Mouse (Mus musculus) liver, adult 2 months (tissue): ENCODE results near the gene Gm6993. TPM values are rescaled to one million over a fixed set of nuclear protein-coding genes. Genes with fewer than 3 reads are reported as not detected.

ENCODE experiments used
- DNase-seq: peaks from one replicate; pipeline ENCODE4 v3.0.0-alpha.2; 2011; ENCODE audit warnings: low read depth, low spot score; ENCODE audit errors: extremely low read depth
- H3K27ac ChIP-seq: fragments of 200-500 bp; replicated peaks from 2 replicates; pipeline ENCODE4 v1.5.1; 2012; ENCODE audit warnings: low read depth, mild to moderate bottlenecking, control low read depth, inconsistent platforms, low read length; ENCODE audit not compliant: insufficient read depth
- H3K27me3 ChIP-seq: fragments of 200-500 bp; 2 replicates; pipeline ENCODE4 v1.6.1; 2012; ENCODE audit warnings: mild to moderate bottlenecking, moderate library complexity, low read length, inconsistent platforms; ENCODE audit not compliant: control insufficient read depth, insufficient read depth
- H3K36me3 ChIP-seq: fragments of 200-500 bp; 2 replicates; pipeline ENCODE4 v1.6.1; 2012; ENCODE audit warnings: low read length, inconsistent platforms; ENCODE audit not compliant: control insufficient read depth, insufficient read depth
- H3K4me1 ChIP-seq: fragments of 200-500 bp; 2 replicates; pipeline ENCODE4 v1.6.1; 2011; ENCODE audit warnings: low read length; ENCODE audit not compliant: control insufficient read depth, insufficient read depth
- H3K4me3 ChIP-seq: fragments of 200-500 bp; 2 replicates; pipeline ENCODE4 v1.5.1; 2011; ENCODE audit warnings: low read depth, mild to moderate bottlenecking, control low read depth, low read length, moderate library complexity; ENCODE audit not compliant: insufficient read depth
- H3K79me2 ChIP-seq: fragments of 200-500 bp; 2 replicates; pipeline ENCODE4 v1.6.1; 2012; ENCODE audit warnings: inconsistent platforms, mild to moderate bottlenecking, low read length, moderate library complexity; ENCODE audit not compliant: control insufficient read depth, insufficient read depth
- H3K9ac ChIP-seq: fragments of 200-500 bp; 2 replicates; pipeline ENCODE4 v1.6.1; 2012; ENCODE audit warnings: low read depth, mild to moderate bottlenecking, control low read depth, inconsistent platforms, low read length
- CTCF ChIP-seq: fragments of 200-500 bp; IDR thresholded peaks from 2 replicates; pipeline ENCODE4 v1.5.1; 2011; ENCODE audit warnings: low read depth, low read length, control low read depth
- POLR2A ChIP-seq: fragments of 200-500 bp; IDR thresholded peaks from 2 replicates; pipeline ENCODE4 v1.6.1; 2011; ENCODE audit warnings: low read length, control low read depth; ENCODE audit not compliant: insufficient read depth; ENCODE audit errors: extremely low read depth
- WGBS: fragments of 180-500 bp; shearing (Covaris S2); methylation state at CpG from one replicate; pipeline ENCODE4 v1.1.7; 2018; 5-methylcytosine and 5-hydroxymethylcytosine counted together
- polyA plus RNA-seq: library from polyadenylated mRNA; depleted of rRNA; stranded (reverse); fragments of >200 nt; gene quantifications from 2 replicates; pipeline ENCODE4 v1.2.3, GENCODE M21; 2012
- total RNA-seq: library from RNA; depleted of rRNA; stranded (reverse); fragments of >200 nt; gene quantifications from 2 replicates; pipeline ENCODE4 v1.2.3, GENCODE M21; 2014

Gene Gm6993
- total and polyA plus RNA-seq, 2 experiments: not detected

DNA sequence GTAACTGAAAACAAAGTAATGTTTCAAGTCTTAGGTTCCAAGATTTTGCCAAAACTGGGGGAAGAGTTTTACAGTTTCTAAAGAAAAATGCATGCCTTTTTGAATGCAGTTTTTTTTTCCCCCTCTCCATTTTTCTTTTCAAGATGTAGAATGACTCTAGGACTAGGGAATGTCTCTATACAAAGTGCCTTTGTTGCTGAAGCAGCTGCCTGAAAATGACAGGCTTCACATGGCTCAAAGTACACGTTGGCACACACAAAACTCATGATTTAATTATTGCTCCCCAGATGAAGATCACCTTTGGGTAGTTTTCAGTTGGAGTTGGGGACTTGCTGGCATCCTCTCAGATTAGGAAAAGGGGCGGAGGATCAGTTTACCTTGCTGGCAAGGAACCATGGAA, 32.3 kb downstream of the Gm6993 start:
- no peak for DNase-seq
- H3K36me3 ChIP-seq: no peaks in the 10 kb centered on the region
- H3K79me2 ChIP-seq: no peaks in the 10 kb centered on the region
- H3K4me3 ChIP-seq: no peak overlapping the region
- H3K4me1 ChIP-seq: no peaks in the 10 kb centered on the region; the same call in 1 of the 2 replicates
- H3K9ac ChIP-seq: no peak overlapping the region
- no peak overlapping the region for H3K27ac ChIP-seq
- no peak for TF ChIP-seq CTCF
- no peak for TF ChIP-seq POLR2A
- peaks cover 5% of the 10 kb centered on the region; the same call in 1 of the 2 replicates for H3K27me3 ChIP-seq
- WGBS: 82% methylated on average over 2 of the region's 2 CpGs

DNA sequence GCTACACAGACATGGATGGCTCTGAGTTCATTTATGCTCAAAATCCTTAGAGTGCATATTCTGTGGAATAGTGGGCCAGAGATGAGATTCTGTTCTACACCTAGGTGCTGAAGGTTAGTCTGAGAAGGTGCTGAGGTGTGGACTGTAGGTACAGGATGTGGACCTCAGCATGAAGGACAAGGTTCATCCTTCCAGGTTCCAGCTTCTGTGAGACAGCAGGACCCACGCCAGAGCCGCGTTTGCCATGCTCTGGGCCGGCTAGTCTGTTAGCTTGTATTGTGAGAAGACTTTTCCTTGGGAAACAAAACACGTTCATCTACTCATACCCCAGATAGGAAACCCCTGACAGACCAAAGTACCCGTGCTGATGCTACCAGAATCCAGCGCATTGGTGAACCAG, 33.1 kb downstream of the Gm6993 start:
- 94% methylated on average over 7 of the region's 7 CpGs for WGBS
- Histone ChIP-seq H3K36me3 (no peaks in the 10 kb centered on the region), H3K27me3 (peaks cover 5% of the 10 kb centered on the region; the same call in 1 of the 2 replicates), H3K4me1 (no peaks in the 10 kb centered on the region), H3K9ac (no peak overlapping the region), H3K4me3 (no peak overlapping the region), H3K27ac (no peak overlapping the region), H3K79me2 (no peaks in the 10 kb centered on the region)
- no peak for DNase-seq
- TF ChIP-seq POLR2A (no peak), CTCF (no peak)

DNA sequence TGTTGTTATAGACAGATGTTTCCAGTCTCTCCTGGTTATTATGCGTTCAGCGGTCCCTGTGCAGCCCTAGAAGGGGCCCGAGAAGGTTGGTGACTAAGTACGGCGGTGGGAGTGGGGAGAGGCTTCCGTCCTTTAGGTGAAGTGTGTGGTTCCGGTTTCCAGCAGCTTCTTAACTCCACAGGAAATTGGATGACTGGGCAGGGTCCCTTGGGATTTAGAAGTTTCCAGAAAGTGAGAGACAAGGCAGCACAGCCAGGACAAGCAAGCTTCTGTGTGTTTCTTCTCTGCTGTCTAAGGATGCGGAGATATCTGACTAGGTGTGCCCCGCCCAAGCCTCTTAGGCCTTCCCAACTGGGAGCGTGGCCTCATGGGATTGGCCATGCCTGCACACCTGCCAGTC, 34.8 kb downstream of the Gm6993 start:
- no peak for DNase-seq
- no peak overlapping the region for H3K27ac ChIP-seq
- no peak overlapping the region for H3K9ac ChIP-seq
- no peaks in the 10 kb centered on the region for H3K4me1 ChIP-seq
- H3K36me3 ChIP-seq: no peaks in the 10 kb centered on the region
- 83% methylated on average over 10 of the region's 10 CpGs for WGBS
- TF ChIP-seq CTCF: no peak
- TF ChIP-seq POLR2A: no peak
- H3K4me3 ChIP-seq: no peak overlapping the region
- no peaks in the 10 kb centered on the region for H3K79me2 ChIP-seq
- H3K27me3 ChIP-seq: peaks cover 5% of the 10 kb centered on the region; the same call in 1 of the 2 replicates

GRCm38 (mm10) chr12:31278270-31278669, 37.7 kb downstream of the Gm6993 start:
- no peak for TF ChIP-seq POLR2A
- TF ChIP-seq CTCF: no peak
- H3K4me1 ChIP-seq: peaks cover 4% of the 10 kb centered on the region
- WGBS: 95% methylated on average over 11 of the region's 11 CpGs
- H3K9ac ChIP-seq: no peak overlapping the region
- no peak overlapping the region for H3K27ac ChIP-seq
- no peak overlapping the region for H3K4me3 ChIP-seq
- no peaks in the 10 kb centered on the region for H3K79me2 ChIP-seq
- no peak for DNase-seq
- no peaks in the 10 kb centered on the region; the same call in 1 of the 2 replicates for H3K27me3 ChIP-seq
- no peaks in the 10 kb centered on the region for H3K36me3 ChIP-seq

- H3K27ac ChIP-seq: no peak overlapping the region
- WGBS: 85% methylated on average over 7 of the region's 7 CpGs
- DNase-seq: no peak
These were observed 39.7 kb downstream of the Gm6993 start for GRCm38 (mm10) chr12:31280318-31280717.

GRCm38 (mm10) chr12:31281100-31281591, 40.6 kb downstream of the Gm6993 start:
- H3K36me3 ChIP-seq: no peaks in the 10 kb centered on the region
- no peak overlapping the region for H3K4me3 ChIP-seq
- WGBS: 82% methylated on average over 9 of the region's 9 CpGs
- peaks cover 6% of the 10 kb centered on the region for H3K4me1 ChIP-seq
- DNase-seq: no peak
- TF ChIP-seq CTCF: no peak
- no peak for TF ChIP-seq POLR2A
- no peaks in the 10 kb centered on the region for H3K79me2 ChIP-seq
- H3K27me3 ChIP-seq: peaks cover 3% of the 10 kb centered on the region
- H3K27ac ChIP-seq: no peak overlapping the region
- no peak overlapping the region for H3K9ac ChIP-seq

More at GRCm38 (mm10) chr12:31280318-31280717, 39.7 kb downstream of the Gm6993 start:
- Histone ChIP-seq H3K36me3 (no peaks in the 10 kb centered on the region), H3K27me3 (peaks cover 3% of the 10 kb centered on the region), H3K9ac (no peak overlapping the region), H3K79me2 (no peaks in the 10 kb centered on the region), H3K4me1 (peaks cover 6% of the 10 kb centered on the region), H3K4me3 (no peak overlapping the region)
- no peak for TF ChIP-seq POLR2A
- no peak for TF ChIP-seq CTCF
